ENCODE assay signal across 11 mouse cellular contexts in the genomic region with DNA sequence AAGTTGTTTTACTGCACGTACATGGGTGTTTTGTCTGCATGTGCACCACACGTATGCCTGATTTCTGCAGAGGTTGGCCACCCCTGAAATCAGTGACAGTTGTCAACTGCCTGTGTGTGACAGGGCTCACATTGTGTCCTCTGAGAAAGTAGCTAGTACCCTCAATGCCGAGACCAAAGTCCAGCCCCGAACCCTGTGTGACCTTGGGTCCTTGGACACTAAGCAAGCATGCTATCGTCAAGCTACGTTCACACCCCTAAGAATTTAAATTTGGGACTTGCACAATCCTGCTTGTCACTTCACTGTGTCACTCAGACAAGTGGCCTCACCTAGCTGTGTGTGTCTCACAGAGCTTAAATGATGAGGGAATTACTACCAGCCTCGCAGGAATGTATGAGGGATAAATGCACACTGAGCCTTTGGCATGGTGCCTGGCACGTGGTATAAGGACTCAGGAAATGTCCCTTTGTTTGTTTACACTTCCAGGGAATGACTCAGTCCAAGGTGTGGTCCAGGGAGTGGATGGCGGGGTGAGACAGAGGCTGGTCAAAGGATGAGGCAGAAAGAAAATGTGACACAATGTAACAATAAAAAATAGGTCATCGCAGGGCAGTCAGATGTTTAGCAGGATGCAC. TPM values are rescaled to one million over a fixed set of nuclear protein-coding genes. Genes with fewer than 3 reads are reported as not detected.
DNase-seq lines count a peak whose midpoint lies in the region; ATAC-seq and TF ChIP-seq lines count a peak whose summit lies in the region.
"Had no signal": no experiment of that assay in that cellular context is flagged by ENCODE, and none has a peak within 500 bp of the region (broad histone marks: within the 10 kb centered on the region; RNA-seq: fewer than 3 reads in every experiment).

No protein-coding gene starts in this region.

- DNase-seq in embryonic facial prominence, embryonic 14.5 days (ENCODE audit: low spot score): peak; percentile 55
- DNase-seq in embryonic facial prominence, embryonic 10.5 days (ENCODE audit: low spot score): no peak
- peak; percentile 79 for DNase-seq in urinary bladder, postnatal 14 days (ENCODE audit: low spot score)
- no peak for DNase-seq in urinary bladder, adult 2 months (ENCODE audit: low spot score)
- DNase-seq in liver, postnatal 0 days: peak; percentile 71
- peak; percentile 74 for DNase-seq in yolk sac, embryonic 10.5 days (ENCODE audit: low spot score)
- no peak for DNase-seq in c-Kit-positive CD71-positive TER-119-positive erythroid progenitor cells, embryonic 14.5 days (ENCODE audit: low spot score)
- no peak for DNase-seq in cerebellum, adult 9-10 months
- DNase-seq: gastrocnemius, postnatal 14 days; spleen, adult 18-20 months had no signal

- no peaks in the 10 kb centered on the region for H3K4me1 ChIP-seq in embryonic facial prominence, embryonic 14.5 days (ENCODE audit: control insufficient read depth, insufficient read depth, low read length)
- H3K4me1 ChIP-seq in embryonic facial prominence, embryonic 10.5 days: no peaks in the 10 kb centered on the region; the same call in 1 of the 2 replicates
- H3K4me1 ChIP-seq in liver, postnatal 0 days (ENCODE audit: insufficient read depth): peaks cover 20% of the 10 kb centered on the region

- H3K36me3 ChIP-seq in embryonic facial prominence, embryonic 14.5 days (ENCODE audit: control insufficient read depth, insufficient read depth, low read length): peaks cover 7% of the 10 kb centered on the region; the same call in 1 of the 2 replicates
- H3K36me3 ChIP-seq in embryonic facial prominence, embryonic 10.5 days (replicated peaks): peaks cover 10% of the 10 kb centered on the region
- H3K36me3 ChIP-seq in liver, postnatal 0 days (replicated peaks; ENCODE audit: insufficient read depth, low read length): peaks cover 19% of the 10 kb centered on the region

- peak; percentile 65 for ATAC-seq in embryonic facial prominence, embryonic 14.5 days (ENCODE audit: low read depth)
- ATAC-seq in liver, postnatal 0 days: peak; percentile 90

- no peak overlapping the region for H3K9ac ChIP-seq in embryonic facial prominence, embryonic 14.5 days (ENCODE audit: low read depth, low read length)
- H3K9ac ChIP-seq in liver, postnatal 0 days (replicated peaks): no peak overlapping the region

- H3K9me3 ChIP-seq in embryonic facial prominence, embryonic 14.5 days (ENCODE audit: control insufficient read depth, low read length): no peaks in the 10 kb centered on the region
- H3K9me3 ChIP-seq in embryonic facial prominence, embryonic 10.5 days: no peaks in the 10 kb centered on the region
- no peaks in the 10 kb centered on the region for H3K9me3 ChIP-seq in liver, postnatal 0 days (ENCODE audit: low read length)

- no peak overlapping the region for H3K4me2 ChIP-seq in embryonic facial prominence, embryonic 14.5 days (ENCODE audit: low read depth, low read length)
- H3K4me2 ChIP-seq in liver, postnatal 0 days (ENCODE audit: low read depth, low read length): no peak overlapping the region

- TF ChIP-seq EP300 in liver, postnatal 0 days (IDR thresholded peaks at IDR 0.05; ENCODE audit: low read depth): peak; percentile 55

- no peak overlapping the region for H3K4me3 ChIP-seq in embryonic facial prominence, embryonic 14.5 days (ENCODE audit: low read depth, low read length)
- no peak overlapping the region for H3K4me3 ChIP-seq in embryonic facial prominence, embryonic 10.5 days
- H3K4me3 ChIP-seq in liver, postnatal 0 days (ENCODE audit: low read depth, low read length): no peak overlapping the region
- H3K4me3 ChIP-seq: erythroblast, embryonic 14.5 days had no signal

- no peaks in the 10 kb centered on the region for H3K27me3 ChIP-seq in embryonic facial prominence, embryonic 14.5 days (replicated peaks; ENCODE audit: control insufficient read depth, insufficient read depth, low read length)
- H3K27me3 ChIP-seq in embryonic facial prominence, embryonic 10.5 days (replicated peaks; ENCODE audit: low read depth, poor library complexity, severe bottlenecking): no peaks in the 10 kb centered on the region
- no peaks in the 10 kb centered on the region for H3K27me3 ChIP-seq in liver, postnatal 0 days (ENCODE audit: insufficient read depth, low read length)

- no peak for TF ChIP-seq CTCF in liver, postnatal 0 days (IDR thresholded peaks at IDR 0.05; ENCODE audit: low read depth)

- WGBS in embryonic facial prominence, embryonic 14.5 days: 64% methylated on average over 10 of the region's 10 CpGs
- WGBS in embryonic facial prominence, embryonic 10.5 days: 71% methylated on average over 10 of the region's 10 CpGs
- WGBS in liver, postnatal 0 days (ENCODE audit: insufficient replicate concordance): 52% methylated on average over 10 of the region's 10 CpGs

- no peak overlapping the region for H3K27ac ChIP-seq in embryonic facial prominence, embryonic 14.5 days (replicated peaks; ENCODE audit: low read depth, low read length)
- H3K27ac ChIP-seq in embryonic facial prominence, embryonic 10.5 days (replicated peaks): no peak overlapping the region
- H3K27ac ChIP-seq in liver, postnatal 0 days (ENCODE audit: low read depth): no peak overlapping the region

RNA-seq across cellular contexts. Expression of a gene that starts 18.0 kb away (rescaled TPM):
- 1.5 TPM in 2 replicates for polyA plus RNA-seq in embryonic facial prominence, embryonic 14.5 days (2014; fragmentation: Nextera tagmentation; extraction: Ambion mirVana)
- polyA plus RNA-seq in embryonic facial prominence, embryonic 10.5 days (2016; fragmentation: Nextera tagmentation; extraction: Ambion mirVana): 4.9 and 6.2 TPM in 2 replicates
- polyA plus RNA-seq in urinary bladder, adult 2 months (2012; rRNA removed): 0.65 and 1.0 TPM in 2 replicates
- 2.0 and 2.9 TPM in 2 replicates for polyA plus RNA-seq in liver, postnatal 0 days (2015; fragmentation: Nextera tagmentation; extraction: Ambion mirVana)

RNA-seq across cellular contexts. Expression of a gene that starts 22.9 kb away (rescaled TPM):
- 8.3 and 9.4 TPM in 2 replicates for polyA plus RNA-seq in embryonic facial prominence, embryonic 14.5 days (2014; fragmentation: Nextera tagmentation; extraction: Ambion mirVana)
- polyA plus RNA-seq in embryonic facial prominence, embryonic 10.5 days (2016; fragmentation: Nextera tagmentation; extraction: Ambion mirVana): 11.3 and 12.0 TPM in 2 replicates
- 13.8 and 14.2 TPM in 2 replicates for polyA plus RNA-seq in urinary bladder, adult 2 months (2012; rRNA removed)
- polyA plus RNA-seq in liver, postnatal 0 days (2015; fragmentation: Nextera tagmentation; extraction: Ambion mirVana): 19.2 and 21.1 TPM in 2 replicates

RNA-seq across cellular contexts. Expression of a gene that starts 23.7 kb away (rescaled TPM):
- 4.1 and 4.4 TPM in 2 replicates for polyA plus RNA-seq in embryonic facial prominence, embryonic 14.5 days (2014; fragmentation: Nextera tagmentation; extraction: Ambion mirVana)
- polyA plus RNA-seq in embryonic facial prominence, embryonic 10.5 days (2016; fragmentation: Nextera tagmentation; extraction: Ambion mirVana): 2.7 and 3.3 TPM in 2 replicates
- 6.9 and 9.3 TPM in 2 replicates for polyA plus RNA-seq in urinary bladder, adult 2 months (2012; rRNA removed)
- 1.0 and 1.2 TPM in 2 replicates for polyA plus RNA-seq in liver, postnatal 0 days (2015; fragmentation: Nextera tagmentation; extraction: Ambion mirVana)

RNA-seq across cellular contexts. Expression of a gene that starts 40.1 kb away (rescaled TPM):
- 14.3 and 14.8 TPM in 2 replicates for polyA plus RNA-seq in embryonic facial prominence, embryonic 14.5 days (2014; fragmentation: Nextera tagmentation; extraction: Ambion mirVana)
- 10.6 and 10.7 TPM in 2 replicates for polyA plus RNA-seq in embryonic facial prominence, embryonic 10.5 days (2016; fragmentation: Nextera tagmentation; extraction: Ambion mirVana)
- polyA plus RNA-seq in urinary bladder, adult 2 months (2012; rRNA removed): 79.0 and 83.3 TPM in 2 replicates
- polyA plus RNA-seq in liver, postnatal 0 days (2015; fragmentation: Nextera tagmentation; extraction: Ambion mirVana): 4.3 and 5.1 TPM in 2 replicates

RNA-seq across cellular contexts. Expression of a gene that starts 53.1 kb away (rescaled TPM):
- polyA plus RNA-seq in embryonic facial prominence, embryonic 14.5 days (2014; fragmentation: Nextera tagmentation; extraction: Ambion mirVana): 23.3 and 26.0 TPM in 2 replicates
- 10.9 and 11.5 TPM in 2 replicates for polyA plus RNA-seq in embryonic facial prominence, embryonic 10.5 days (2016; fragmentation: Nextera tagmentation; extraction: Ambion mirVana)
- 23.6 and 26.8 TPM in 2 replicates for polyA plus RNA-seq in urinary bladder, adult 2 months (2012; rRNA removed)
- polyA plus RNA-seq in liver, postnatal 0 days (2015; fragmentation: Nextera tagmentation; extraction: Ambion mirVana): 4.6 and 5.2 TPM in 2 replicates

Comparison
In these comparisons a context has a peak if more than half of its experiments do, and no peak if none do; other contexts are left out.
1. DNase-seq: peak in embryonic facial prominence, embryonic 14.5 days (single experiment), urinary bladder, postnatal 14 days (single experiment), liver, postnatal 0 days (single experiment) and yolk sac, embryonic 10.5 days (single experiment); none in embryonic facial prominence, embryonic 10.5 days (single experiment), urinary bladder, adult 2 months (single experiment), c-Kit-positive CD71-positive TER-119-positive erythroid progenitor cells, embryonic 14.5 days (single experiment) and cerebellum, adult 9-10 months (single experiment).